Mouse (Mus musculus): Measurements from ENCODE around the gene Isy1.
A peak's percentile ranks its signal among the peaks of the same experiment; 100 is the strongest.

The Isy1 gene

DNA sequence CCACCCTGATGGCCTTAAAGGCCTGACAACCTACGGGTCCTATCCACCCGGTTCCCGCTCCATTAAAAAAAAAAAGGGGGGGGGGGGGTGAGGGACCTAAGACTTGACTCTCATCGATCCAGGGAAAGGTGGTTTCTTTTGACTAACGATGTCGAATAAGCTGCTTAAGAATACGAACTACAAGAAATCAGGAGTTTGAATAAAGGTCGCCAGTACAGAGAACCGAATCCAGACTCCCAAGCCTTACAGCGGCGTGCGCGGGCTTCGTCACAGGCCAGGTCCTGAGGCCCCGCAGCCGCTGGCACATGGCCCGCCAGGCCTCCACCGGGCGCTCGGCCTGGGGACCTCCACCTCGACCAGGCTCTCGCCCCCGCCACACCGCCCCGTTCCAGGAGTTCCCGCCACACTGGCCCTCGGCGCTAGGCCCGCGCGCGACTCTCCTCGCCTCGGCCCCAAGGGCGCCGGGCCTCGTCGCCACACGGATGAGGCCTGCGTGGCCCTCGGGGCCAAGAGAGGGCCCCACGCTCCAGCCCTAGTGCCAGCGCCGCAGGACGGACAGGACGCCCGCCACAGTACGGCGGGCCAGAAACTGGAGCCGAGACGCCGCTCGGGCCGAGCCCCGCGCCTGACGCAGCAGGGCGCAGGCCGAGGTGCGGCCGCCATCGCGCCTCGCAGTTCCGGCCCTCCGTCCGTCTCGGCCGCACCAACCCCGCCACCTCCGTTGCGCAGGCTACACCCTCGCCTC, 11.7 kb upstream of the Isy1 start:
- DNase-seq (ENCODE audit: low spot score in 2 of 2): peak in 1 of 2 experiments; percentile 33

DNA sequence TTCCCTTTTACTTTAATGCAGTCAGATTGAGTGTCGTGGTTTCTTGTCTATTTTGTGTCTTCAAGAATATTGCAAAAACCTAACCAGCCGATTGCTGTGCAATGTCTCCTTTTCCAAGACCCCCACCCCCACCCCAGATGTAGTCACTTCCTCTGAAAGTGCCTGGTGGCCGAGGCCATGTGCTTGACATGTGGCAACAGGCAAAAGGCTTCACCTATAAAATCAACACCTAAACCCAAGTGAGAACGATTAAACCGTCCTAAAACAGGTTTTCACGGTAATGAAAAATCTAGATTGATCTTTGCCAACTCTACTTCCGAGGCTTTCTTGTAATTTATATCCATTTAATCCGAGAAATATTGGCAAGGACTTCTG, 11.2 kb upstream of the Isy1 start:
- DNase-seq (ENCODE audit: low spot score in 2 of 2): no peak

DNA sequence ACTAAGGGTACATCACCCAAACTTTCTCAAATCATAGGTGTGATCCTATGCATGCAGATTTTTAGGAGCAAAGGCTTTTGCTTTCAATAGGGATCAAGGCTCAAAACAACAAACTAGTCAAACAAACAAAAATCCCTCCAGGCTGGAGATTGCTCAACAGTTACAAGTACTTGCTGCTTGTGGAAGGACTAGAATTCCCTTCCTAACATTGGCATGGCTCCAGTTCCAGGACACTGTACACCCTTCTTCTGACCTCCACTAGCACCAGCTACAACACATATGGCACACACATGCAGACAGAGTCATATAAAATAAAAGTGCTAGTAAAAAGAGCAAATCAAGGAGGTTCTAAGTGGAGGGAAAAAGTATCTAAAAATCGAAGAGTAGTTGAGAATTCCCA, 8.2 kb upstream of the Isy1 start:
- no peak for DNase-seq (ENCODE audit: low spot score in 2 of 2)

DNA sequence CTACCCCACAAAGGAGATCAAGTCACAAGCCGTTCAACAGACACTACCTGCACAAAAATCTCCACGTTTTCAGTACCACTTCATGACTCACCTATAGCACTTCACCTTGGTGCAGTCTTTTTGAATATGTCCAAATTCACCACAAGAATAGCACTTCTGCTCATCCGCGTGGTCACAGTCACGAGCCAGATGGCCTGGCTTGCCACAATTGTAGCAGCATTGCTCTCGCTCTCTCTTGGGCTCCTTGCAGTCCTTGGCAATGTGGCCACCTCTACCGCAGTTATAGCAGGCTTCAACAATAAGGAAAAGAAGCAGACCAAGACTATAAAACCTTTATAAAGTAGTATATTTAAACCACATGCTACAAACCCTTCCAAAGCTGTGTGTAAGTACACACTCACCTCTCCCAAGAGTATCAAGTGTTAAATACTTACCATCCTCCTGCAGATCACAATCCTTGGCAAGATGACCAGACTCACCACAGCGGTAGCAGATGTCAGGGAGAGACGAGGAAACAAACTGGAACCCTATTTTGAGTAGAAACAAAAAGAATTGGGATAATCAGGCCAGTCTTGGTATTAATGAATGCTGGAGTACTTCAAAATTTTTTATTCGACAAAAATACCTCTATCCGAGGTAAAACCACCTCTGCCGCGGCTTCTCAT, 6.6 kb upstream of the Isy1 start:
- DNase-seq (ENCODE audit: low spot score in 2 of 2): no peak

- no peak for DNase-seq (ENCODE audit: low spot score in 2 of 2)
These were observed 3.7 kb upstream of the Isy1 start for GRCm38 (mm10) chr6:87842254-87842653.

GRCm38 (mm10) chr6:87841635-87842034, 3.0 kb upstream of the Isy1 start:
- DNase-seq (ENCODE audit: low spot score in 2 of 2): no peak

- DNase-seq (ENCODE audit: low spot score in 2 of 2): no peak
These were observed 1.3 kb upstream of the Isy1 start for GRCm38 (mm10) chr6:87839797-87840341.

DNA sequence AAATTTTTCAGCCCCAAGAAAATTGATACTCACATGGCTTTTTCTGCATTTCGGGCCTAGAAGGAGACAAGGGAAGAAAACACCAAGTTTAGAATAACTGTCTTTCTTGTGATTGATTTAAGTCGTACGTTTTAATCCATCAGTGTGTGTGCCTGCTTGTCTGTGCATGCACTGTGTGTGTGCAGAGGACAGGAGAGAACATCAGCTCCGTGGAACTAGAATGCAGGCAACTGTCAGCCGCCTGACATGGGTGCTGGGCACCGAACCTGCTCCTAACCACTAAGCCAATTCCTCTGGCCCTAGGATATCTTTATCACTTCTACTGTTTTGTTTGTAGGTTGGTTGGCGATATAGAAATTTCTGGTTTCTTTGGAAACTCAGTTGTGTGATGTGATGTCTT, 2.9 kb downstream of the Isy1 start, which contains the start of gene Gm45140:
Gm45140 (minus strand) TSS at position 101 of the 400 bp plus-strand sequence.
- no peak for DNase-seq (ENCODE audit: low spot score in 2 of 2)

DNA sequence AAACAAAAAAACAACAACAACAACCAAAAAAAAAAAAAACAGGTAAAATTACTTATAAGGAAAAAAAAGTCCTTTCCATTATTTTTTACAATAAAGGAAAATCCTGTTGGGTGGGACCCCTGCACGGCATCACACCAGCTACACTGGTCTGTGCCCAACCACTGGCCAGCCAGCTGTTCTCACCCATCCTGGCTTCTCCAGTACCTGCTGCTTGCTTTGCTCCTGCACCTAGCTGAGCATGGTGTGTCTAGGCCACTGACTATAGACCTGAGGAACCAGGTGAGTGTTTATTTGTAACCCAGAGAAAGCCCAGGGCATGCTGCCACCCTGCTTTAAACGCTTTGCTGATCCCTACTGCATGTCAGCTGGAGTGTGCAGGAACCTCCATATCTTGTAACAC, 18.2 kb downstream of the Isy1 start:
- DNase-seq (ENCODE audit: low spot score in 2 of 2): no peak

DNA sequence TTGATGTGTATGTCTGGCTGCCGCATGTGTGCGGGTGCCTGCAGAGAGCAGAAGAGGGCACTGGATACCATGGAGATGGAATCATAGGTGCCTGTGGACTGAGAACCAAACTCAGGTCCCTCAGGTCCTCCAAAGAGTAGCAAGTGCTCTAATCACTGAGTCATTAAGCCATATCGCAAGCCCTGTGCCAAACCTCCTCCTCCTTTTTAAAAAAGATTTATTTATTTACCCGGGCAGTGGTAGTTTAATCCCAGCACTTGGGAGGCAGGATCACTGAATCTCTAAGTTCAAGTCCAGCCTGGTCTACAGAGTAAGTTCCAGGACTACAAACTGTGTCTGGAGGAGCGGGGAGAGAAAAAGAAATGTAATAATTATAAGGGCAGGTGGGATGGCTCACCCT, 24.1 kb downstream of the Isy1 start:
- no peak for DNase-seq (ENCODE audit: low spot score in 2 of 2)

DNA sequence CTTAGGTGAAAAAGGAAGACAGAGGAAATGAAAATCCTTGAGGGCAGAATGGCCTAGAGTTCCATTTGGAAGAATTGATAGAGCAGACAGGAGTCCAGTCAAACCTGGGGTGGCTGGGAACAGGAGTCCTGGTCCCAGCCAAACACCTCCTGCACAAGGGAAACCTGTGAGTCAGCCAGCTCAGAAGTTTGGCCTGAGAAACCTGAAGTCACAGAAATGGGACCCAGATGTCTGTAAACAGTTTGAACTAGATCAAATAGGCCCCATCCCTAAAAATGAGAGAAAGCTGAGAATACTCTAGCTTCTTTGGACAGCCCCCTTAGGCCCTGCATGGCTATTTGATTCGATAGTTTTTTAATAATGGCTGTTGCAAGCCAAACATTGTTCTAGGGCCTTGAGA, 25.9 kb downstream of the Isy1 start:
- DNase-seq (ENCODE audit: low spot score in 2 of 2): no peak

DNA sequence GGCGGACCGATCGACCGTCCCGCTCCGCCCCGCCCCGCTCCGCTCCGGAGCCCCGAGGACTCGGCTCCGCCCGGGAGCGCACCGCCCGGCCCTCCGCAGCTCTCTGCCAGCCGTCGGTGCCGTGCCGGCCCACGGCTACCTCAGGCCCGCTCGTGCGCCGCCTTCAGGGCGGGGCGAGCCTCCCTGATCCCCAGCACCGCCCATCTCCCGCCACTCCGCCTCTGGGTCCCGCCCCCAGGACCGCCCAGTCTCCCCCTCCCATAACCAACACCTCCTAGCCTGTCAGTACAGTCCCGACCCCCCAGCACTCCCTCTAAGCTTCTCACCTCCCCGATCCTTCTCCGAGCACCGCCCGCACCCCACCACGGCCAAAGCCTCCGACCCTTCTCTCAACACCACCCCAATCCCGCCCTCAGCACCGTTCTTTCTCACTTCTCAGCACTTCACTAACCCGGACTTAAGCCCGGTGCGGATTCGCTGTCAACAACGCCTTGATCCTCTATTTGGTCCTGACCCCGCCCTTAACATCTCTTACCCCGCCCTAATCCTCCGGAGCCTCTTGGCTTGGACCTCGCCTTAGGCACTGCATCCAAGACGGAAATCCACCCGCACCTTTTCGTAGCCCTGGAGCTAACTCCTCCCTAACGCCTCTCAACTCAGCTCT, 26.8 kb downstream of the Isy1 start, which contains the start of gene Rab43:
Rab43 (minus strand) TSS at position 490 of the 664 bp plus-strand sequence.
- DNase-seq (ENCODE audit: low spot score in 2 of 2): peak; percentile 62 to 86

DNA sequence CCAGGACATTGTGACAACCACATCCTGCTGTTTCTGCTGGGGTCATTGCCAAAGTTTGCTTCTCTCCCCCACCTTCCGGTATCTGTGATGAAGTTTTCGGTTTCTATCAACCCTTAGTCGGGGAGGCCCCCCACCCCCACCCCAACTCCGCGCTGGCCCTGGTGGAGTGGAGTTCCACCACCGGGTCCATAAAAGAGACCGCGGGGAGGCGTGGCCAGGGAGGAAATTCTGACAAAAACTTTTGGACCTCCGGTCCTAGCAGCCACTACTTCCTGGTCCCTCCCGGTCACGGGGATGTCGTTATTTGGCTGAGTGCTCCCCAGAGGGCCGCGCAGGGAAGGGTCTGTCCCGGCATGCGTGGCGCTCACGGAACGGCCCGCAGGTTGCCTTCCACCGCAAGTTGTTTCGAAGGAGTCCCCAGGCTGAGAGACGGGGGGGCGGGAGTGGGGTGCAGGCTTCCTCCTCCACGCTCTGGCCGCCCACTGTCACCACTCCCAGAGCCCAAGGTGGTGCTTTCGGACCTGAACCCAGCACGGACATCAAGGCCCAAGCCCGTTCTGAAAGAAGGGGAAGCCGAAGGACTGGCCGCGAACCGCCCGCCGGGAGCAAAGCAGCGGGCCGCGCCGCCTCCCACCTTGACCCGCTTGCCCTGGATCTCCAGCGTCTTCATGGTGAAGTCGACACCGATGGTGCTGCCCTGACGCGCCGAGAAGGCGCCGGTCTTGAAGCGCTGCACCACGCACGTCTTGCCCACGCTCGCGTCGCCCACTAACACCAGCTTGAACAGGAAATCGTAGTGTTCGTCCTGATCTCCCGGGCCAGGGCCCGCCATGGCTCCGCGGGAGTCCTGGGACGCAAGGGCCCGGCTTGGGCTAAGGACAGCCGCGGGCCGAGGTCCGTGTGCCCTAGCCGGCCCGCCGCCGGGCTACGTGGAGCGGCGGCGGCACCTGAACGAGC, 27.6 kb downstream of the Isy1 start:
- DNase-seq (ENCODE audit: low spot score in 2 of 2): peak; percentile 31 to 51

GRCm38 (mm10) chr6:87810311-87810710, 28.3 kb downstream of the Isy1 start:
- no peak for DNase-seq (ENCODE audit: low spot score in 2 of 2)

DNA sequence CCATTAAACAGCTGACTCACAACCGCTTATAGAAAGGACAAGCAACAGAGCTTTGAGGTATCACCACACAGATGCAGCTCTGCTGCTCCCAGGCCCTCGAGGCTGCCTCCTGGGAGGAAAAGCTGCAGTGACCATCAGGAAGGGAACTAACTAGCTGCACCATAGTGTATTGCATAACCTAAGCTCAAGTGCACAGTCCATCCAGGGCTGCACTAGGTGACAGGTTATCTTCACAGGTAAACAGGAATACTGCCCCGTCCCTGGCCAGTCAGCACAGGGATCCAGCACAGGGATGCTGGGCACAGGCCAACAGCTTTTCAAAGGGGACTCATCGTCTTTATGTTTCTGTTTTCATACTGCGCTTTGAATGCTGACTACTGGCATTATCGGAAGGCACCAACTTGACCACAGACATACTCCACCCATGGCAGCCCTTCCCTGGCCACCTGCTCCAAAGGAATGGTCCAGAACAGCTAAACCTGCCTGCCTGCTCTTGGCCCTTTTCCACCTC, 28.9 kb downstream of the Isy1 start:
- no peak for DNase-seq (ENCODE audit: low spot score in 2 of 2)

DNA sequence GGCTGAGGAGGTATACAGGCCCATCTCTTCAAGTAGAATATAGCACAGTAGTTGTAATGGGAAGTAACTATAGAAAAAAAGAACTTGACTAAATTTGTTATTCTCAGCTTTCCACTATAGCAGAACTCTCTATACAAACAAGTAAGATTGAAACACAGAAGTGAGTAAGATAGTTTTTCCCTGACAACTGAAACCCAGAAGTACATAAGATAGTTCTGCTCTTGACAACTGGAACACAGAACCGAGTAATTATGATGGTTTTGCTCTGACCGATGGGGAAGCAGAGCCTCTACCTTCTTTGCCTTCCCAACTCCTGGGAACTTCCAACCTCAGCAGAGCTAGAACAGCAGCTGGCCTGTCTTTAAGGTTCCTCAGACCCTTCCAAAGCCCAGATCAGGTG, 29.5 kb downstream of the Isy1 start:
- DNase-seq (ENCODE audit: low spot score in 2 of 2): no peak

DNA sequence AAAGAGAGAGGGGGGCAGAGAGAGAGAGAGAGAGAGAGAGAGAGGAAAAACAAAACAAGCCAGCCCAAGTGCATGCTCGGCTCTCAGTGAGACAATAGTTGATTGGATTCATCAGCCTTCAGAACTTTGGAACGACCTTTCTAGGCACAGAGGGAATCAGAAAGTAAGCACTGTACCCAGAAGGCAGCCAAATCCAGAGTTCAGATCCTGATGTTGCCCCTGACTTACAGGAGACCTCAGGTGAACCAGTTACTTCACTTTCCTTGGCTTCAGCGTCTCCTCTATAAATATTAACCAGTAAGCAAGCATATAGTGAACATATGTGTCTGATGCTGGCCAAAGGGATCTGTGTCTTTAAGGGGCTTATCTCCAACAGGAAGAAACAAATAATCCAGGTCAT, 30.1 kb downstream of the Isy1 start:
- DNase-seq (ENCODE audit: low spot score in 2 of 2): no peak

GRCm38 (mm10) chr6:87807735-87808440, 30.7 kb downstream of the Isy1 start:
- no peak for DNase-seq (ENCODE audit: low spot score in 2 of 2)

- DNase-seq (ENCODE audit: low spot score in 2 of 2): no peak
These were observed 31.7 kb downstream of the Isy1 start for GRCm38 (mm10) chr6:87806857-87807256.

- no peak for DNase-seq (ENCODE audit: low spot score in 2 of 2)
These were observed 32.6 kb downstream of the Isy1 start for GRCm38 (mm10) chr6:87806028-87806427.

DNA sequence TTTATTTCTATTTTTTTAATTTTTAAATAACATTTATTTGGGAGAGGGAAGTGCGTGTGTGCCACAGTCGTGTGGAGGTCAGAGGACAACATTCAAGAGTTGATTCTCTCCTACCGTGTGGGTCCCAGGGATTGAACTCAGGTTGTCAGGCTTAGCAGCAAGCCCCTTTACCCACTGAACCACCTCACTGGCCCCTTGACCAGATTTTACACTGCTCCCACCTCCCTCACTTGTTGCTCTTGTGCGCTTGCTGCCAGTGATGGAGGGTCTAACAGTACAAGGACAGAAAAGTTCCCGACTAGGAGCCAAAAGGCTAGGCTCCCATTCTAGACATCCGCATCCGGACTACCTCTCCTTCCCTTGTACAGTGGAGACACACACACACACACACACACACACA, 33.1 kb downstream of the Isy1 start:
- no peak for DNase-seq (ENCODE audit: low spot score in 2 of 2)
